Mouse (Mus musculus) limb, embryonic 14.5 days (tissue): ENCODE data around the gene Asb3. TPM values are rescaled to one million over a fixed set of nuclear protein-coding genes. Genes with fewer than 3 reads are reported as not detected.
"Not testable (repeated sequence)": the region's sequence is repeated elsewhere in the genome, so short reads cannot be mapped to it uniquely, and the experiment has no call there.

Source experiments
- ATAC-seq: fragments of 200-750 bp; cut with Nextera tagmentation; 2 replicates; pipeline ENCODE4 v1.8.0; 2017; ENCODE audit warnings: low read depth, moderate number of reproducible peaks, moderate TSS enrichment; ENCODE audit not compliant: low FRiP score
- DNase-seq: peaks from one replicate; pipeline ENCODE4 v3.0.0-alpha.2; 2015; ENCODE audit warnings: low spot score
- H3K27ac ChIP-seq: fragments of 300-500 bp; sonication (generic); replicated peaks from 2 replicates; pipeline ENCODE4 v1.5.1; 2014; ENCODE audit warnings: low read depth, mild to moderate bottlenecking, low read length, moderate library complexity, mixed read lengths
- H3K27me3 ChIP-seq: fragments of 300-500 bp; sonication (generic); 2 replicates; pipeline ENCODE4 v1.6.1; 2014; ENCODE audit warnings: low read length, mixed read lengths; ENCODE audit not compliant: control insufficient read depth, insufficient read depth
- H3K36me3 ChIP-seq: fragments of 300-500 bp; sonication (generic); 2 replicates; pipeline ENCODE4 v1.6.1; 2014; ENCODE audit warnings: mild to moderate bottlenecking, low read length, moderate library complexity, mixed read lengths; ENCODE audit not compliant: control insufficient read depth, insufficient read depth
- H3K4me1 ChIP-seq: fragments of 300-500 bp; sonication (generic); 2 replicates; pipeline ENCODE4 v1.6.1; 2014; ENCODE audit warnings: antibody characterized with exemption, low read length, mixed read lengths; ENCODE audit not compliant: control insufficient read depth, insufficient read depth
- H3K4me2 ChIP-seq: fragments of 300-500 bp; sonication (generic); replicated peaks from 2 replicates; pipeline ENCODE4 v1.6.1; 2014; ENCODE audit warnings: low read depth, mild to moderate bottlenecking, low read length, moderate library complexity; ENCODE audit not compliant: severe bottlenecking
- H3K4me3 ChIP-seq: fragments of 300-500 bp; sonication (generic); replicated peaks from 2 replicates; pipeline ENCODE4 v1.5.1; 2014; ENCODE audit warnings: low read length
- H3K9ac ChIP-seq: fragments of 300-500 bp; sonication (generic); 2 replicates; pipeline ENCODE4 v1.6.1; 2014; ENCODE audit warnings: mild to moderate bottlenecking, low read depth, low read length, moderate library complexity; ENCODE audit not compliant: severe bottlenecking
- H3K9me3 ChIP-seq: fragments of 300-500 bp; sonication (generic); 2 replicates; pipeline ENCODE4 v1.6.1; 2016; ENCODE audit warnings: low read length; ENCODE audit not compliant: control insufficient read depth
- WGBS: fragments of 180-500 bp; shearing (Covaris S2); extraction: QIAGEN DNeasy Blood & Tissue Kit; methylation state at CpG from one replicate; pipeline ENCODE4 v1.1.7; 2014; 5-methylcytosine and 5-hydroxymethylcytosine counted together
- polyA plus RNA-seq, 2 experiments: library from polyadenylated mRNA; depleted of rRNA in 1 of 2; stranded (reverse) in 1 of 2; unstranded in 1 of 2; fragments of >200 nt; fragmentation: Nextera tagmentation in 1 of 2; extraction: Ambion mirVana in 1 of 2; gene quantifications; 2 replicates each; pipeline versions ENCODE4 v1.2.1 to v1.2.3; 2012 to 2014

Asb3 gene
- polyA plus RNA-seq, 2 experiments, result 15.3 to 31.5 TPM

- 58% methylated on average over 1 of the region's 1 CpGs for WGBS
- H3K9ac ChIP-seq, H3K4me2 ChIP-seq, H3K27ac ChIP-seq, DNase-seq, H3K4me3 ChIP-seq, H3K4me1 ChIP-seq, H3K27me3 ChIP-seq, ATAC-seq, H3K36me3 ChIP-seq, H3K9me3 ChIP-seq: not testable (repeated sequence)
Measured at GRCm38 (mm10) chr11:31138394-31138793, 253.2 kb downstream of the Asb3 start.

Other genes starting within 250 kb of the Asb3 start
- gene Acyp2, start 235.8 kb upstream of the Asb3 start, polyA plus RNA-seq (2012; rRNA removed), result 3.4 and 8.0 TPM in 2 replicates
- 9.6 and 11.1 TPM in 2 replicates for gene Acyp2, start 235.8 kb upstream of the Asb3 start, polyA plus RNA-seq (2014; fragmentation: Nextera tagmentation; extraction: Ambion mirVana)
- gene Psme4, start 113.7 kb upstream of the Asb3 start, polyA plus RNA-seq (2012; rRNA removed), result 43.7 and 46.1 TPM in 2 replicates
- 28.6 and 31.3 TPM in 2 replicates for gene Psme4, start 113.7 kb upstream of the Asb3 start, polyA plus RNA-seq (2014; fragmentation: Nextera tagmentation; extraction: Ambion mirVana)
- 0.44 and 0.63 TPM in 2 replicates for gene Gpr75, start 58 bp upstream of the Asb3 start, polyA plus RNA-seq (2012; rRNA removed)
- 0.11 and 0.14 TPM in 2 replicates for gene Gpr75, start 58 bp upstream of the Asb3 start, polyA plus RNA-seq (2014; fragmentation: Nextera tagmentation; extraction: Ambion mirVana)
- 26.9 and 38.4 TPM in 2 replicates for gene Erlec1, start 68.9 kb downstream of the Asb3 start, polyA plus RNA-seq (2012; rRNA removed)
- gene Erlec1, start 68.9 kb downstream of the Asb3 start, polyA plus RNA-seq (2014; fragmentation: Nextera tagmentation; extraction: Ambion mirVana), result 15.2 and 15.6 TPM in 2 replicates
- gene Chac2, start 100.9 kb downstream of the Asb3 start, polyA plus RNA-seq (2012; rRNA removed), result 3.0 and 5.1 TPM in 2 replicates
- gene Chac2, start 100.9 kb downstream of the Asb3 start, polyA plus RNA-seq (2014; fragmentation: Nextera tagmentation; extraction: Ambion mirVana), result 10.9 and 12.0 TPM in 2 replicates